Mouse (Mus musculus) kidney, embryonic 15.5 days (tissue): ENCODE data around the gene Hoxd4. TPM values are rescaled to one million over a fixed set of nuclear protein-coding genes. Genes with fewer than 3 reads are reported as not detected.

Source experiments
- ATAC-seq: fragments of 200-750 bp; cut with Nextera tagmentation; replicated peaks from 2 replicates; pipeline ENCODE4 v1.8.0; 2017; ENCODE audit warnings: moderate TSS enrichment; ENCODE audit not compliant: low FRiP score
- H3K27ac ChIP-seq: fragments of 300-500 bp; sonication (generic); 2 replicates; pipeline ENCODE4 v1.5.1; 2015; ENCODE audit warnings: mild to moderate bottlenecking, inconsistent platforms
- H3K27me3 ChIP-seq: fragments of 300-500 bp; sonication (generic); 2 replicates; pipeline ENCODE4 v1.6.1; 2015; ENCODE audit warnings: inconsistent platforms
- H3K36me3 ChIP-seq: fragments of 300-500 bp; sonication (generic); 2 replicates; pipeline ENCODE4 v1.6.1; 2015; ENCODE audit warnings: inconsistent platforms
- H3K4me1 ChIP-seq: fragments of 300-500 bp; sonication (generic); 2 replicates; pipeline ENCODE4 v1.6.1; 2015; ENCODE audit warnings: inconsistent platforms
- H3K4me2 ChIP-seq: fragments of 300-500 bp; sonication (generic); 2 replicates; pipeline ENCODE4 v1.6.1; 2015; ENCODE audit warnings: moderate library complexity, mild to moderate bottlenecking, inconsistent platforms
- H3K4me3 ChIP-seq: fragments of 300-500 bp; sonication (generic); replicated peaks from 2 replicates; pipeline ENCODE4 v1.5.1; 2015; ENCODE audit warnings: mild to moderate bottlenecking, inconsistent platforms
- H3K9ac ChIP-seq: fragments of 300-500 bp; sonication (generic); 2 replicates; pipeline ENCODE4 v1.6.1; 2015; ENCODE audit warnings: mild to moderate bottlenecking, inconsistent platforms
- H3K9me3 ChIP-seq: fragments of 300-500 bp; sonication (generic); replicated peaks from 2 replicates; pipeline ENCODE4 v1.6.1; 2016; ENCODE audit warnings: inconsistent platforms
- WGBS: fragments of 180-500 bp; shearing (Covaris S2); methylation state at CpG from one replicate; pipeline ENCODE4 v1.1.7; 2015; ENCODE audit warnings: mixed read lengths; 5-methylcytosine and 5-hydroxymethylcytosine counted together
- polyA plus RNA-seq: library from polyadenylated mRNA; unstranded; fragments of >200 nt; fragmentation: Nextera tagmentation; extraction: Ambion mirVana; gene quantifications from 2 replicates; pipeline ENCODE4 v1.2.1, GENCODE M21; 2015

Gene Hoxd4
- polyA plus RNA-seq, 1 experiment from 2014 or later: 5.6 TPM

GRCm38 (mm10) chr2:74698201-74699052, 13.3 kb upstream of the Hoxd4 start:
- Histone ChIP-seq H3K36me3 (no peaks in the 10 kb centered on the region), H3K4me1 (peaks cover 65% of the 10 kb centered on the region), H3K9me3 (no peaks in the 10 kb centered on the region), H3K4me3 (peak overlapping the region; percentile 70), H3K27ac (peak overlapping the region; percentile 96), H3K9ac (peak overlapping the region; percentile 94), H3K27me3 (0 out of 2 replicates have a peak, but pooled peaks cover 14% of the 10 kb centered on the region), H3K4me2 (peak overlapping the region; percentile 80)
- under 1% methylated on average over 78 of the region's 86 CpGs for WGBS
- peak; percentile 20 for ATAC-seq

- Histone ChIP-seq H3K4me3 (peak overlapping the region; percentile 70), H3K9me3 (no peaks in the 10 kb centered on the region), H3K36me3 (no peaks in the 10 kb centered on the region), H3K4me1 (peaks cover 69% of the 10 kb centered on the region), H3K27ac (peak overlapping the region; percentile 96), H3K9ac (peak overlapping the region; percentile 94), H3K4me2 (peak overlapping the region; percentile 80), H3K27me3 (0 out of 2 replicates have a peak, but pooled peaks cover 13% of the 10 kb centered on the region)
- 2% methylated on average over 17 of the region's 17 CpGs for WGBS
- peak; percentile 27; the same call in 1 of the 2 replicates for ATAC-seq
These were observed 12.7 kb upstream of the Hoxd4 start for GRCm38 (mm10) chr2:74699053-74699430.

DNA sequence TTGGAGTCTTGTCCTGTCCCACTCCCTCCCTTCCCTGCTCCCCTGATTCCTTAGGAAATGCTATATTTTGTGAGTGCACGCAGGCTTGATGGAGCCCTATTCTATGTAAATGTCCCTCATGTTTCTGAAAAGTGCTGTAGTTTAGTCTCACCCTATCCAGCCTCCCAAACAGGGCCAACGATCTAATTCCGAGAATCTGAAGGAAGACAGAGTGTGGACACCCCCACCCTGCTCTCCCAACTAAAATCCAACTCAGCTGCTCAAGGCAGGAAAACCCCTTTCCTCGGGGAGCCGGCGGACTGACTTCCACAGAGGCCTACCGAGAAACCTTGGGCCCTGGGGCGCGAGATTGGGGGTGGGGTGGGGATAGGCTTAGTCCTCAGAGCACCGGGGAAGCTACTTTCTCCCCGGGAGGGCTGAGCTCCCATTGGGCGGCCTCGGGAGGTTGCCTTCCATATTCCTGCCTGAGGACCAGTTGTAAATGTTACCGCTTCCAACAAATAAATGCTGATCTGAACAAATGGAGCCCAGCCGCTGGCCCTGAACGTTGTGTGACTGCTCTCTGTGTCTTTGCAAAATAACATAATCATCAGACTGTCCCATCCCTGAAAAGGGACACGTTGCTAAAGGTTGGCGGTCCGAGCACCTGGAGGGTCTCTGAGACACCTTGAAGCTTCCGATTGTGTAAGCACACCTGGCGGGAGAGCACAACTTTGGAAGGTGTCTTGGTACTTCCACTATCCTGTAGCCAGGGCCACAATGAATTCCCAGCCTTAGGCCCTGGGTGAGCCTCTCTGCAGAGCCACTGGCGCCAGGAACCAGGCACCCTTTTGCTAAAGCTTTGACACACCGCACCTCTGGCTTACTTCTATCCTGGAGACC, 11.8 kb upstream of the Hoxd4 start:
- Histone ChIP-seq H3K27ac (peak overlapping the region; percentile 96), H3K4me3 (peak overlapping the region; percentile 70), H3K27me3 (0 out of 2 replicates have a peak, but pooled peaks cover 13% of the 10 kb centered on the region), H3K36me3 (no peaks in the 10 kb centered on the region), H3K9me3 (no peaks in the 10 kb centered on the region), H3K9ac (peak overlapping the region; percentile 94), H3K4me2 (peak overlapping the region; percentile 80), H3K4me1 (peaks cover 65% of the 10 kb centered on the region)
- ATAC-seq: no peak
- 14% methylated on average over 23 of the region's 23 CpGs for WGBS

DNA sequence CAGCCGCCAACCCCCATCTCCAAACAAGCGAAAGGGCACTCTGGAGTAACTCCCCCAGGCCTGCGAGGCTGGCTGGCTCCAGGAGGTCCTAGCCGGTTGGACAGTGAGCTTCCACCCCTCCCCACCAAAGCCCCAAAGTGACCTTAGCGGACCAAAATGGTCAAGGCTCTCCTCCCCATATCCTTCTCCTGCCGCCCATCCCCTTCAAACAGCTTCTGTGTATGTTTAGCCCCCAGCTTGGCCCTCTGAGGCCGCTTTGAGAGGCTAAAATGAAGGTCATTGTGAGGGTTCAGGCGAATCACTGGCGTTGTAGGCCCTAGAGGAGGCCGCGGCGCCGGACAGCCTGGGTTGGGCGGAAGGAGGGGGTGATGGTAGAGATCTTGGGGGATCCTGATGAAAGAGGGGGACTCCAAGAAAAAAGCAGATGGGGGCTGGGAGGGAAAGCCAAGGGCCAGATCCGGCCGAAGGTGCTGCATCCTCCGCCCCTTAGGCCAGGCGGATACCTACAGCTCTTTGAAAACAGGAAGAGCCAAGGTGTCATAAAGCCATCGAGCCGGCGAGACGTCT, 11.1 kb upstream of the Hoxd4 start:
- peak overlapping the region; percentile 80 for H3K4me2 ChIP-seq
- H3K27ac ChIP-seq: peak overlapping the region; percentile 96

GRCm38 (mm10) chr2:74701949-74702819, 9.5 kb upstream of the Hoxd4 start:
- peak overlapping the region; percentile 23 for H3K4me3 ChIP-seq
- H3K27me3 ChIP-seq: 0 out of 2 replicates have a peak, but pooled peaks cover 7% of the 10 kb centered on the region
- H3K27ac ChIP-seq: peak overlapping the region; percentile 100
- ATAC-seq: no peak
- H3K4me2 ChIP-seq: peak overlapping the region; percentile 75
- H3K4me1 ChIP-seq: peaks cover 43% of the 10 kb centered on the region
- no peak overlapping the region for H3K9ac ChIP-seq
- WGBS: 13% methylated on average over 17 of the region's 17 CpGs
- no peaks in the 10 kb centered on the region for H3K9me3 ChIP-seq
- H3K36me3 ChIP-seq: no peaks in the 10 kb centered on the region

More for the DNA sequence above, 11.1 kb upstream of the Hoxd4 start:
- Histone ChIP-seq H3K9ac (peak overlapping the region; percentile 94), H3K9me3 (no peaks in the 10 kb centered on the region), H3K27me3 (0 out of 2 replicates have a peak, but pooled peaks cover 7% of the 10 kb centered on the region), H3K4me3 (peak overlapping the region; percentile 70), H3K4me1 (peaks cover 58% of the 10 kb centered on the region), H3K36me3 (no peaks in the 10 kb centered on the region)
- WGBS: 10% methylated on average over 22 of the region's 22 CpGs
- ATAC-seq: no peak; the same call in 1 of the 2 replicates

GRCm38 (mm10) chr2:74702820-74703219, 8.9 kb upstream of the Hoxd4 start:
- 0 out of 2 replicates have a peak, but pooled peaks cover 7% of the 10 kb centered on the region for H3K27me3 ChIP-seq
- peak overlapping the region; percentile 75 for H3K4me2 ChIP-seq
- peak overlapping the region; percentile 100 for H3K27ac ChIP-seq
- no peaks in the 10 kb centered on the region for H3K9me3 ChIP-seq
- peaks cover 47% of the 10 kb centered on the region for H3K4me1 ChIP-seq
- H3K4me3 ChIP-seq: peak overlapping the region; percentile 12; the same call in 1 of the 2 replicates
- no peak overlapping the region for H3K9ac ChIP-seq
- no peak for ATAC-seq
- WGBS: 39% methylated on average over 6 of the region's 6 CpGs
- no peaks in the 10 kb centered on the region for H3K36me3 ChIP-seq

GRCm38 (mm10) chr2:74703317-74703716, 8.4 kb upstream of the Hoxd4 start:
- Histone ChIP-seq H3K9ac (peak overlapping the region; percentile 95), H3K27ac (peak overlapping the region; percentile 100), H3K36me3 (no peaks in the 10 kb centered on the region), H3K4me3 (peak overlapping the region; percentile 79), H3K4me2 (peak overlapping the region; percentile 75), H3K9me3 (no peaks in the 10 kb centered on the region), H3K4me1 (peaks cover 50% of the 10 kb centered on the region), H3K27me3 (0 out of 2 replicates have a peak, but pooled peaks cover 7% of the 10 kb centered on the region)
- ATAC-seq: no peak
- 29% methylated on average over 10 of the region's 10 CpGs for WGBS

- WGBS: 6% methylated on average over 26 of the region's 26 CpGs
- H3K4me2 ChIP-seq: peak overlapping the region; percentile 75
- H3K36me3 ChIP-seq: no peaks in the 10 kb centered on the region
- peak overlapping the region; percentile 95 for H3K9ac ChIP-seq
- ATAC-seq: peak; percentile 63
- H3K4me3 ChIP-seq: peak overlapping the region; percentile 79
- 0 out of 2 replicates have a peak, but pooled peaks cover 7% of the 10 kb centered on the region for H3K27me3 ChIP-seq
- peak overlapping the region; percentile 100 for H3K27ac ChIP-seq
- H3K4me1 ChIP-seq: peaks cover 53% of the 10 kb centered on the region
- no peaks in the 10 kb centered on the region for H3K9me3 ChIP-seq
These were observed 7.9 kb upstream of the Hoxd4 start for GRCm38 (mm10) chr2:74703720-74704392.

DNA sequence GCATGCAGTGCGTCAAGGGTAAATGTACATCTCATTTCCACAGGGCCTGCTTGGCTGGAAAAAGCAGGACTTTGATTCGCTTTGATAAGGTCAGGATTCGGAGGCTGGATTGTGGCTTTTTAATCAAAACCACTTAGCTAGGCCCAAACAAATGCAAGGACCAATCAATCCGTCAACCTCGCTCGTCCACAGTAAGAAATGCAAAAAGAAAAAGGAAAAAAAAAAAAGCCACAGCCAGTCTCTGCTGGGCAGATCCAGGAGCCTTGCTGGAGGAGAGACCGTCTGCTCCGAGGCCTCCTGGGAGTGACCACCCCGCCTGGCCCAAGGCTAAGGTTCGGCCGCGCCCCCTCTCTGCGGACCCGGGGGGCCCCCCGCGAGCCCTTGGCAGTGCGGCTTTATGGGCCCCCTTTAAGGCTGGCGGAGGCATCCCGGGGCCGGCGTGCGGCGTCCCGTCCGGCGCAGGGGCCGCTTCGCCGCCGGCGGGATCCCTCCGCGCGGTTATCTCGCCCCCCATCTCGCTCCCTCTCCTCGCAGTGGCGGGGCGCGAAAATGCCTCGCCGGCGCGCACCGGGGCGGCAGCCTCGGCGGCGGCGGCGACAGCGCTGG, 7.2 kb upstream of the Hoxd4 start, which contains the start of gene Hoxd8:
Gene Hoxd8, plus strand, starts transcription at position 223 of the 606 bp plus-strand sequence.
- ATAC-seq: peak; percentile 73

GRCm38 (mm10) chr2:74704999-74705466, 6.7 kb upstream of the Hoxd4 start:
- Histone ChIP-seq H3K36me3 (no peaks in the 10 kb centered on the region), H3K4me3 (peak overlapping the region; percentile 79), H3K27me3 (0 out of 2 replicates have a peak, but pooled peaks cover 7% of the 10 kb centered on the region), H3K4me2 (peak overlapping the region; percentile 75), H3K9ac (peak overlapping the region; percentile 95), H3K4me1 (peaks cover 54% of the 10 kb centered on the region), H3K27ac (peak overlapping the region; percentile 100), H3K9me3 (no peaks in the 10 kb centered on the region)
- under 1% methylated on average over 39 of the region's 66 CpGs for WGBS
- peak; percentile 43 for ATAC-seq

More for the DNA sequence above, 7.2 kb upstream of the Hoxd4 start, which contains the start of gene Hoxd8:
- H3K9ac ChIP-seq: peak within 1 kb of the TSS; percentile 95
- H3K27me3 ChIP-seq: 0 out of 2 replicates have a peak, but pooled peaks cover 7% of the 10 kb centered on the region
- no peaks in the 10 kb centered on the region for H3K36me3 ChIP-seq
- under 1% methylated on average over 36 of the region's 52 CpGs for WGBS
- H3K4me1 ChIP-seq: peaks cover 54% of the 10 kb centered on the region
- peak within 1 kb of the TSS; percentile 79 for H3K4me3 ChIP-seq
- H3K27ac ChIP-seq: peak within 1 kb of the TSS; percentile 100
- H3K9me3 ChIP-seq: no peaks in the 10 kb centered on the region
- H3K4me2 ChIP-seq: peak within 1 kb of the TSS; percentile 75
